Mouse (Mus musculus) megakaryocyte progenitor cell, adult 5-6 weeks (primary cell): ENCODE results near the gene Dync1i2. TPM values are rescaled to one million over a fixed set of nuclear protein-coding genes. Genes with fewer than 3 reads are reported as not detected.

Source experiments
- ATAC-seq: replicated peaks from 2 replicates; pipeline ENCODE4 v1.8.0; 2016; ENCODE audit warnings: mild to moderate bottlenecking, moderate TSS enrichment, inconsistent platforms; ENCODE audit not compliant: poor library complexity
- total RNA-seq, 2 experiments: library from RNA; stranded (forward) in 1 of 2; stranded (reverse) in 1 of 2; fragments of 157-497, 149-512 nt in 1 of 2; fragments of 200-1000 nt in 1 of 2; gene quantifications; 2 replicates each; pipeline versions ENCODE4 v1.2.3 to v1.2.4; 2015 to 2017

Dync1i2 gene
- total RNA-seq (2015) (87.8 and 104 TPM in 2 replicates), total RNA-seq (2017) (75.0 and 89.2 TPM in 2 replicates)

- ATAC-seq: peak; percentile 99
These were observed at the start of gene Dync1i2 for GRCm38 (mm10) chr2:71211591-71212359. Gene Dync1i2 (plus strand): TSS chr2:71211706.

- ATAC-seq: no peak
These were observed 48.5 kb upstream of the Dync1i2 start for GRCm38 (mm10) chr2:71162831-71163621.

- no peak for ATAC-seq
These were observed 44.3 kb upstream of the Dync1i2 start for GRCm38 (mm10) chr2:71167211-71167610.

- no peak for ATAC-seq
These were observed 43.0 kb upstream of the Dync1i2 start for GRCm38 (mm10) chr2:71168461-71169021.

GRCm38 (mm10) chr2:71173031-71173430, 38.5 kb upstream of the Dync1i2 start:
- ATAC-seq: peak; percentile 42; the same call in 1 of the 2 replicates

GRCm38 (mm10) chr2:71176329-71177249, 34.9 kb upstream of the Dync1i2 start:
- ATAC-seq: peak; percentile 26; the same call in 1 of the 2 replicates

GRCm38 (mm10) chr2:71177250-71177615, 34.3 kb upstream of the Dync1i2 start:
- 0 out of 2 replicates have a peak, but pooled peaks have one; percentile 14 for ATAC-seq

- ATAC-seq: no peak
These were observed 33.7 kb upstream of the Dync1i2 start for GRCm38 (mm10) chr2:71177760-71178159.

- ATAC-seq: no peak
These were observed 31.8 kb upstream of the Dync1i2 start for GRCm38 (mm10) chr2:71179716-71180115.

GRCm38 (mm10) chr2:71180566-71181217, 30.8 kb upstream of the Dync1i2 start:
- ATAC-seq: no peak

- ATAC-seq: peak; percentile 94
These were observed 23.6 kb upstream of the Dync1i2 start for GRCm38 (mm10) chr2:71187950-71188349.

- ATAC-seq: no peak
These were observed 22.6 kb upstream of the Dync1i2 start for GRCm38 (mm10) chr2:71188861-71189260.

- no peak for ATAC-seq
These were observed 19.9 kb upstream of the Dync1i2 start for GRCm38 (mm10) chr2:71191391-71192194.

- ATAC-seq: no peak
These were observed 19.2 kb upstream of the Dync1i2 start for GRCm38 (mm10) chr2:71192195-71192807.

GRCm38 (mm10) chr2:71194137-71194960, 17.2 kb upstream of the Dync1i2 start:
- ATAC-seq: peak; percentile 31; the same call in 1 of the 2 replicates

- ATAC-seq: no peak
These were observed 14.6 kb upstream of the Dync1i2 start for GRCm38 (mm10) chr2:71196947-71197346.

- ATAC-seq: no peak
These were observed 12.6 kb upstream of the Dync1i2 start for GRCm38 (mm10) chr2:71198907-71199306.

GRCm38 (mm10) chr2:71200485-71200884, 11.0 kb upstream of the Dync1i2 start:
- ATAC-seq: no peak
